Mouse (Mus musculus): ENCODE data around the gene AA467197. TPM values are rescaled to one million over a fixed set of nuclear protein-coding genes. Genes with fewer than 3 reads are reported as not detected.
A peak's percentile ranks its signal among the peaks of the same experiment; 100 is the strongest.

The AA467197 gene
- total RNA-seq, 1 experiment = 0.54 TPM

DNA sequence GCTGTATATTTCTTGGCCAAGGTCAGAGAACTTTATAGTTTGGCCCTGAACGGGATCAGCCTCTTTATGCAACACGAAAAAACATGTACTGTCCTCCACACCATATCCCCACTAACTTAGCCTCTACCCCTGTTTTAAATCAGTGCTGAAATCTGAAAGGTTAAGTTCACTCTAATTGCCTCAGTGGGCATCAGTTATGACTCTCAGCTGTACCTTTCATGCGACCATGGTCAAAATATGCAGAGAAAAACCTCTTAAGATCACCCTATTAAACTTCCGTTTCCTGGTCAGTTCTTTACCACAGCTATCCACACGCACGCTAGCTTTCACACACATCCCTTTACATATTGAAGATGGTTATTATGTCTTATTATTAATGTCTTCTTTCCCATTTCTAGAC lies 6.9 kb upstream of the AA467197 start:
- Histone ChIP-seq H3K27ac (ENCODE audit: insufficient read depth, low read depth, low read length, poor library complexity, severe bottlenecking) (no peak overlapping the region), H3K9me3 (ENCODE audit: control insufficient read depth, insufficient read depth, low read depth, low read length) (peaks cover 6% of the 10 kb centered on the region; the same call in 1 of the 2 replicates), H3K9ac (ENCODE audit: insufficient read depth, low read depth, low read length, poor library complexity, severe bottlenecking) (no peak overlapping the region), H3K36me3 (ENCODE audit: control insufficient read depth, insufficient read depth, low read length, poor library complexity, severe bottlenecking) (peaks cover 3% of the 10 kb centered on the region; the same call in 1 of the 2 replicates), H3K4me1 (ENCODE audit: control insufficient read depth in 2 of 2, insufficient read depth in 2 of 2, low read length in 2 of 2, poor library complexity in 1 of 2) (no peaks in the 10 kb centered on the region), H3K4me3 (ENCODE audit: insufficient read depth in 1 of 2, low read depth in 1 of 2, low read length in 2 of 2, poor library complexity in 1 of 2, severe bottlenecking in 1 of 2) (no peak overlapping the region)
- TF ChIP-seq CHD2 (IDR thresholded peaks at IDR 0.05; ENCODE audit: low read depth, low read length) = no peak
- no peak for DNase-seq (ENCODE audit: low read depth, low spot score)
- in situ Hi-C loops (cut with MboI; ENCODE audit: low sequenced_read_pairs in 2 of 2, unreplicated experiment in 2 of 2) = no loop called here

DNA sequence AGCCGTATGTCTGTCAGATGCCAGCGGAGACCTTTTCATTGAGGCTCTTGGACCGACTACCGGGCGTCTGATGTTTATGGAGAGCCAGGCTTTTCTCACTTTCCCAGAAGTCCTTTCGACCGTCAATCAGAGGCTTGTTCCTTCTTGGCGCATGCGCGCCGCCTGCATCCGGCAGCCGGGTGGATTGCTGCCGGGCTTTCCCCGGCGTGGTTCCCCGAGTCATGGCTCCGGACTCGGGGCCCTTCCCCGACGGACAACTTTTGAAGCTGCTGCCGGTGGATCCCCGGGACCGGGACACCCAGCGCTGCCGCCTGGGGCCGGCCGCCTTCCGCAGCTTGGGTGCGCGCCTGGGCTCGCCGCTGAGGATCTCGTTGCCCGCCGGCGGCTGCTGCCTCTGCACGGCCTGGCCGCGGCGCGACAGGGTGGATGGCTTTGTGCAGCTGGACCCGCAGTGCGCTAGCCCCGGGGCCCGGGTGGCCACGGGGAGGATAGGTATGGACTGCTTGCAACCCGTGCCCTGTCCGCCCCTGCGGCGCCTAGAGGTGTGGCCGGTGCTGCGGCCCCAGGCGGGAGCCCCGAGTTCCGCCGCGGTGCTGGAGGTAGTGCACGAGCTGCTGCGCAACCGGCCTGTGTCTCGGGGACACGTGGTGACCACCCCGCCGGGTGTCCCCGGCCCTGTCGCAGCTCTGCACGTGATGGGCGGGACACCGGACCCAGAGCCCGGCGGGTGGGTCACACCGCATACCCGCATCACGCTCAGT lies 6.1 kb upstream of the AA467197 start:
- TF ChIP-seq CHD2 (IDR thresholded peaks at IDR 0.05; ENCODE audit: low read depth, low read length) = no peak
- no peak for TF ChIP-seq ZNF384 (IDR thresholded peaks at IDR 0.05; ENCODE audit: low read depth, low read length)
- no peak for TF ChIP-seq HCFC1 (IDR thresholded peaks at IDR 0.05; ENCODE audit: borderline replicate concordance, insufficient read depth, low read length)
- TF ChIP-seq ZC3H11A (IDR thresholded peaks at IDR 0.05; ENCODE audit: borderline replicate concordance, low read depth, low read length) = no peak
- no peak for TF ChIP-seq MAFK (IDR thresholded peaks at IDR 0.05; ENCODE audit: insufficient read depth, low read depth, low read length)
- peak overlapping the region; percentile 82 to 83 for H3K4me3 ChIP-seq (ENCODE audit: insufficient read depth in 1 of 2, low read depth in 1 of 2, low read length in 2 of 2, poor library complexity in 1 of 2, severe bottlenecking in 1 of 2)
- DNase-seq (ENCODE audit: low read depth, low spot score) = peak; percentile 61
- H3K4me1 ChIP-seq (ENCODE audit: control insufficient read depth in 2 of 2, insufficient read depth in 2 of 2, low read length in 2 of 2, poor library complexity in 1 of 2) = no peaks in the 10 kb centered on the region; a peak in 1 of 4 replicates
- peaks cover 6% of the 10 kb centered on the region; the same call in 1 of the 2 replicates for H3K9me3 ChIP-seq (ENCODE audit: control insufficient read depth, insufficient read depth, low read depth, low read length)
- H3K9ac ChIP-seq (ENCODE audit: insufficient read depth, low read depth, low read length, poor library complexity, severe bottlenecking) = peak overlapping the region; percentile 90
- H3K27ac ChIP-seq (ENCODE audit: insufficient read depth, low read depth, low read length, poor library complexity, severe bottlenecking) = no peak overlapping the region
- H3K36me3 ChIP-seq (ENCODE audit: control insufficient read depth, insufficient read depth, low read length, poor library complexity, severe bottlenecking) = peaks cover 3% of the 10 kb centered on the region; the same call in 1 of the 2 replicates
- in situ Hi-C loops (cut with MboI; ENCODE audit: low sequenced_read_pairs in 2 of 2, unreplicated experiment in 2 of 2) = no loop called here

DNA sequence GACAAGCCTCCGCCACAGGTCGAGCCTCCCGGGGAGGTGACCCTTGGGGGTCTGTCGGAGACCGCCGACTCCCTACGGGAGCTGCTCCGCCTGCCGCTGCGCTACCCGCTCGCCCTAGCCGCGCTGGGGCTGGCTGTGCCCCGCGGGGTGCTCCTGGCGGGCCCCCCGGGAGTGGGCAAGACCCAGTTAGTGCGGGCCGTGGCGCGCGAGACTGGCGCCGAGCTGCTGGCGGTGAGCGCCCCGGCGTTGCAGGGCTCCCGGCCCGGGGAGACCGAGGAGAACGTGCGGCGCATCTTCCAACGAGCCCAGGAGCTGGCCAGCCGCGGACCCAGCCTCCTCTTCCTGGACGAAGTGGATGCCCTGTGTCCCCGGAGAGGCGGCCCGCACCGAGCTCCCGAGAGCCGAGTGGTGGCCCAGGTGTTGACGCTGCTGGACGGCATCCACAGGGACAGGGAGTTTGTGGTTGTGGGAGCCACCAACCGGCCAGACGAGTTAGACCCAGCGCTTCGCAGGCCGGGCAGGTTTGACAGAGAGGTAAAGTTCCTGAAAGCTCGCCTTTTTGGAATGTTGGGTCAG lies 5.5 kb upstream of the AA467197 start:
- peak overlapping the region; percentile 90 for H3K9ac ChIP-seq (ENCODE audit: insufficient read depth, low read depth, low read length, poor library complexity, severe bottlenecking)
- peaks cover 6% of the 10 kb centered on the region; the same call in 1 of the 2 replicates for H3K9me3 ChIP-seq (ENCODE audit: control insufficient read depth, insufficient read depth, low read depth, low read length)
- no peak for TF ChIP-seq ZC3H11A (IDR thresholded peaks at IDR 0.05; ENCODE audit: borderline replicate concordance, low read depth, low read length)
- no peak for TF ChIP-seq MAFK (IDR thresholded peaks at IDR 0.05; ENCODE audit: insufficient read depth, low read depth, low read length)
- no peak for TF ChIP-seq CHD2 (IDR thresholded peaks at IDR 0.05; ENCODE audit: low read depth, low read length)
- TF ChIP-seq ZNF384 (IDR thresholded peaks at IDR 0.05; ENCODE audit: low read depth, low read length) = no peak
- no peak for TF ChIP-seq HCFC1 (IDR thresholded peaks at IDR 0.05; ENCODE audit: borderline replicate concordance, insufficient read depth, low read length)
- no peaks in the 10 kb centered on the region; a peak in 1 of 4 replicates for H3K4me1 ChIP-seq (ENCODE audit: control insufficient read depth in 2 of 2, insufficient read depth in 2 of 2, low read length in 2 of 2, poor library complexity in 1 of 2)
- H3K4me3 ChIP-seq (ENCODE audit: insufficient read depth in 1 of 2, low read depth in 1 of 2, low read length in 2 of 2, poor library complexity in 1 of 2, severe bottlenecking in 1 of 2) = peak overlapping the region; percentile 82 to 83
- H3K36me3 ChIP-seq (ENCODE audit: control insufficient read depth, insufficient read depth, low read length, poor library complexity, severe bottlenecking) = peaks cover 3% of the 10 kb centered on the region; the same call in 1 of the 2 replicates
- no peak for DNase-seq (ENCODE audit: low read depth, low spot score)
- H3K27ac ChIP-seq (ENCODE audit: insufficient read depth, low read depth, low read length, poor library complexity, severe bottlenecking) = no peak overlapping the region
- in situ Hi-C loops (cut with MboI; ENCODE audit: low sequenced_read_pairs in 2 of 2, unreplicated experiment in 2 of 2) = no loop called here

GRCm38 (mm10) chr2:122637526-122637997 lies 776 bp downstream of the AA467197 start:
- TF ChIP-seq MAFK (IDR thresholded peaks at IDR 0.05; ENCODE audit: insufficient read depth, low read depth, low read length) = no peak
- no peak for TF ChIP-seq CHD2 (IDR thresholded peaks at IDR 0.05; ENCODE audit: low read depth, low read length)
- no peak for TF ChIP-seq ZNF384 (IDR thresholded peaks at IDR 0.05; ENCODE audit: low read depth, low read length)
- no peak for TF ChIP-seq ZC3H11A (IDR thresholded peaks at IDR 0.05; ENCODE audit: borderline replicate concordance, low read depth, low read length)
- TF ChIP-seq HCFC1 (IDR thresholded peaks at IDR 0.05; ENCODE audit: borderline replicate concordance, insufficient read depth, low read length) = no peak
- Histone ChIP-seq H3K4me1 (ENCODE audit: control insufficient read depth in 2 of 2, insufficient read depth in 2 of 2, low read length in 2 of 2, poor library complexity in 1 of 2) (no peaks in the 10 kb centered on the region; a peak in 1 of 4 replicates), H3K27ac (ENCODE audit: insufficient read depth, low read depth, low read length, poor library complexity, severe bottlenecking) (no peak overlapping the region), H3K9me3 (ENCODE audit: control insufficient read depth, insufficient read depth, low read depth, low read length) (no peaks in the 10 kb centered on the region), H3K9ac (ENCODE audit: insufficient read depth, low read depth, low read length, poor library complexity, severe bottlenecking) (peak overlapping the region; percentile 53), H3K4me3 (ENCODE audit: insufficient read depth in 1 of 2, low read depth in 1 of 2, low read length in 2 of 2, poor library complexity in 1 of 2, severe bottlenecking in 1 of 2) (peak overlapping the region; percentile 65 to 66), H3K36me3 (ENCODE audit: control insufficient read depth, insufficient read depth, low read length, poor library complexity, severe bottlenecking) (peaks cover 3% of the 10 kb centered on the region; the same call in 1 of the 2 replicates)
- DNase-seq (ENCODE audit: low read depth, low spot score) = peak; percentile 46
- in situ Hi-C loops (cut with MboI; ENCODE audit: low sequenced_read_pairs in 2 of 2, unreplicated experiment in 2 of 2) = no loop called here

Measured in ES-E14 (cell line).